Mouse (Mus musculus) ovary, postnatal 14 days (tissue): ENCODE results near the gene Sez6l.

Source experiments
- DNase-seq: peaks from one replicate; pipeline ENCODE4 v3.0.0; 2022; ENCODE audit warnings: low spot score

Sez6l gene

GRCm38 (mm10) chr5:112389352-112389751, 187.6 kb downstream of the Sez6l start:
- no peak for DNase-seq

- no peak for DNase-seq
Measured at GRCm38 (mm10) chr5:112385973-112386372, 191.0 kb downstream of the Sez6l start.

- no peak for DNase-seq
Measured at GRCm38 (mm10) chr5:112384805-112385472, 192.0 kb downstream of the Sez6l start.

- DNase-seq, result no peak
Measured at GRCm38 (mm10) chr5:112382641-112383330, 194.2 kb downstream of the Sez6l start.

- DNase-seq, result no peak
Measured at GRCm38 (mm10) chr5:112382042-112382441, 194.9 kb downstream of the Sez6l start.

GRCm38 (mm10) chr5:112381154-112381553, 195.8 kb downstream of the Sez6l start:
- DNase-seq, result no peak

- no peak for DNase-seq
Measured at GRCm38 (mm10) chr5:112378716-112379115, 198.3 kb downstream of the Sez6l start.

- no peak for DNase-seq
Measured at GRCm38 (mm10) chr5:112377380-112377779, 199.6 kb downstream of the Sez6l start.

- no peak for DNase-seq
Measured at GRCm38 (mm10) chr5:112376111-112376510, 200.9 kb downstream of the Sez6l start.

GRCm38 (mm10) chr5:112371933-112372332, 205.1 kb downstream of the Sez6l start:
- DNase-seq, result no peak

GRCm38 (mm10) chr5:112370236-112370813, 206.7 kb downstream of the Sez6l start:
- no peak for DNase-seq

GRCm38 (mm10) chr5:112369326-112369725, 207.7 kb downstream of the Sez6l start:
- DNase-seq, result no peak
